Mouse (Mus musculus) neural tube, embryonic 14.5 days (tissue): ENCODE results near the gene Lrrc10b. TPM values are rescaled to one million over a fixed set of nuclear protein-coding genes. Genes with fewer than 3 reads are reported as not detected.

Source experiments
- ATAC-seq: fragments of 200-750 bp; cut with Nextera tagmentation; 2 replicates; pipeline ENCODE4 v1.8.0; 2017; ENCODE audit warnings: low read depth, mild to moderate bottlenecking, moderate TSS enrichment, moderate library complexity
- H3K27ac ChIP-seq: fragments of 300-500 bp; sonication (generic); 2 replicates; pipeline ENCODE4 v1.5.1; 2014; ENCODE audit warnings: low read depth, mild to moderate bottlenecking, control low read depth, low read length, moderate library complexity, mixed read lengths
- H3K27me3 ChIP-seq: fragments of 300-500 bp; sonication (generic); 2 replicates; pipeline ENCODE4 v1.6.1; 2014; ENCODE audit warnings: low read length; ENCODE audit not compliant: control insufficient read depth, insufficient read depth
- H3K36me3 ChIP-seq: fragments of 300-500 bp; sonication (generic); 2 replicates; pipeline ENCODE4 v1.6.1; 2014; ENCODE audit warnings: low read length, mixed read lengths; ENCODE audit not compliant: control insufficient read depth, insufficient read depth
- H3K4me1 ChIP-seq: fragments of 300-500 bp; sonication (generic); 2 replicates; pipeline ENCODE4 v1.6.1; 2014; ENCODE audit warnings: low read length; ENCODE audit not compliant: control insufficient read depth, insufficient read depth
- H3K4me2 ChIP-seq: fragments of 300-500 bp; sonication (generic); 2 replicates; pipeline ENCODE4 v1.6.1; 2014; ENCODE audit warnings: mild to moderate bottlenecking, low read depth, low read length, control low read depth
- H3K4me3 ChIP-seq: fragments of 300-500 bp; sonication (generic); 2 replicates; pipeline ENCODE4 v1.5.1; 2014; ENCODE audit warnings: low read depth, low read length, control low read depth, mixed read lengths
- H3K9ac ChIP-seq: fragments of 300-500 bp; sonication (generic); replicated peaks from 2 replicates; pipeline ENCODE4 v1.6.1; 2014; ENCODE audit warnings: low read depth, mild to moderate bottlenecking, control low read depth, low read length, mixed read lengths
- H3K9me3 ChIP-seq: fragments of 300-500 bp; sonication (generic); 2 replicates; pipeline ENCODE4 v1.6.1; 2016; ENCODE audit warnings: low read length; ENCODE audit not compliant: control insufficient read depth
- WGBS: fragments of 180-500 bp; shearing (Covaris S2); extraction: QIAGEN DNeasy Blood & Tissue Kit; methylation state at CpG from one replicate; pipeline ENCODE4 v1.1.7; 2014; 5-methylcytosine and 5-hydroxymethylcytosine counted together
- polyA plus RNA-seq: library from polyadenylated mRNA; unstranded; fragments of >200 nt; fragmentation: Nextera tagmentation; extraction: Ambion mirVana; gene quantifications from 2 replicates; pipeline ENCODE4 v1.2.1, GENCODE M21; 2014

Gene Lrrc10b
- polyA plus RNA-seq, 1 experiment from 2014 or later, result 0.75 TPM

- Histone ChIP-seq H3K9ac (no peak overlapping the region), H3K4me3 (no peak overlapping the region), H3K27me3 (no peaks in the 10 kb centered on the region), H3K27ac (no peak overlapping the region), H3K4me1 (no peaks in the 10 kb centered on the region; the same call in 1 of the 2 replicates), H3K36me3 (no peaks in the 10 kb centered on the region), H3K4me2 (no peak overlapping the region), H3K9me3 (no peaks in the 10 kb centered on the region)
- 81% methylated on average over 9 of the region's 9 CpGs for WGBS
- ATAC-seq, result no peak
Observed at GRCm38 (mm10) chr19:10433879-10434540, 23.3 kb downstream of the Lrrc10b start.

DNA sequence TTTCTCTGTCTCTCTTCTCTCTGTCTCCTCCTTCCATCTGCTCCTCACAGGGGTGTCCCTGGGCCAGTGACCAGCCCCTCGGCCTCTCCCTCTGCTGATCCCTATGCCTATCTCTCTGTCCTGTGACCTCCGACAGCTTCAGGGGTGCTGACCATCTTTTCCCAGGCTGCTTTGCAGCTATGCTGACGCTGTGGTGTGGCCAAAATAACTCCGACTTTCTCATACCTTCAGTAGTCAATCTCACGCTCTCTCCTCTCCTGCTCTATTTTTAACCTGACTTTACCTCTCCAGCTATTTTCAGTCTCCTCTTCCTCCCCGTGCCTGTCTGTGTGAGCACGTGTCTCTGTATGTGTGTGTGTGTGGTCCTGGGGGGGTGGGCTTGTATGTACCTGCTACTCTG is 24.0 kb downstream of the Lrrc10b start:
- no peak for ATAC-seq
- Histone ChIP-seq H3K9me3 (no peaks in the 10 kb centered on the region), H3K4me3 (no peak overlapping the region), H3K36me3 (no peaks in the 10 kb centered on the region), H3K27me3 (no peaks in the 10 kb centered on the region), H3K27ac (no peak overlapping the region), H3K9ac (no peak overlapping the region), H3K4me1 (no peaks in the 10 kb centered on the region; the same call in 1 of the 2 replicates), H3K4me2 (no peak overlapping the region)
- 84% methylated on average over 7 of the region's 7 CpGs for WGBS

- Histone ChIP-seq H3K4me2 (no peak overlapping the region), H3K27me3 (no peaks in the 10 kb centered on the region), H3K9me3 (no peaks in the 10 kb centered on the region), H3K27ac (no peak overlapping the region), H3K9ac (no peak overlapping the region), H3K4me3 (no peak overlapping the region), H3K4me1 (no peaks in the 10 kb centered on the region; the same call in 1 of the 2 replicates), H3K36me3 (no peaks in the 10 kb centered on the region)
- WGBS, result 60% methylated on average over 4 of the region's 4 CpGs
- ATAC-seq, result no peak
Observed at GRCm38 (mm10) chr19:10431841-10432240, 25.4 kb downstream of the Lrrc10b start.

DNA sequence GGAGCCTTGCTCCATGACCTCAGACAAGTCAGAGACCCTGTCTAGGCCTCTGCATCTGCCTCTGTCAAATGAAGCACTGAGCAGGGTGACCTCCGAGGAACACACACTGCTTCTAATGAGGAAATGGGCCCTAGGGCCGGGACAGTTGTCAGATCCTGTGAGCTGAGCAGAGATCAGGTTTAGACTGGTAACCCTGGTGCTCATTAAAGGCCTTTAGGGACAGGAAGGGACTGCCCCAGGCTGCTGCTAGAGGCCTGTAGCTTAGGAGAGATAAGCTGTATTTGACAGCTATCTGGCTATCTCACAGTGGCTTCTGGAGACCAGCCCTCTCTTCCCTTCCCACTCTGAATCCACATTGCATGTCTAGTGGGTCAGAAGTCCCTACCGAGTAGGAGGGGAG is 25.9 kb downstream of the Lrrc10b start:
- Histone ChIP-seq H3K4me2 (no peak overlapping the region), H3K9me3 (no peaks in the 10 kb centered on the region), H3K27me3 (no peaks in the 10 kb centered on the region), H3K27ac (no peak overlapping the region), H3K4me3 (no peak overlapping the region), H3K4me1 (no peaks in the 10 kb centered on the region; the same call in 1 of the 2 replicates), H3K36me3 (no peaks in the 10 kb centered on the region), H3K9ac (no peak overlapping the region)
- whole genome bisulfite sequencing, result 56% methylated on average over 3 of the region's 3 CpGs
- no peak for ATAC-seq

GRCm38 (mm10) chr19:10429371-10429770 is 27.9 kb downstream of the Lrrc10b start:
- WGBS, result 87% methylated on average over 8 of the region's 8 CpGs
- Histone ChIP-seq H3K27me3 (no peaks in the 10 kb centered on the region), H3K27ac (no peak overlapping the region), H3K9ac (no peak overlapping the region), H3K9me3 (no peaks in the 10 kb centered on the region), H3K4me1 (peaks cover 10% of the 10 kb centered on the region; the same call in 1 of the 2 replicates), H3K4me2 (no peak overlapping the region), H3K36me3 (no peaks in the 10 kb centered on the region), H3K4me3 (no peak overlapping the region)
- no peak for ATAC-seq

- no peak overlapping the region for H3K4me2 ChIP-seq
- no peak for ATAC-seq
- no peak overlapping the region for H3K27ac ChIP-seq
- peaks cover 12% of the 10 kb centered on the region; the same call in 1 of the 2 replicates for H3K4me1 ChIP-seq
- no peaks in the 10 kb centered on the region for H3K36me3 ChIP-seq
- H3K9ac ChIP-seq, result no peak overlapping the region
- no peaks in the 10 kb centered on the region for H3K27me3 ChIP-seq
- no peak overlapping the region for H3K4me3 ChIP-seq
- 55% methylated on average over 9 of the region's 9 CpGs for WGBS
- no peaks in the 10 kb centered on the region for H3K9me3 ChIP-seq
Observed at GRCm38 (mm10) chr19:10427431-10427830, 29.8 kb downstream of the Lrrc10b start.

GRCm38 (mm10) chr19:10426793-10427192 is 30.5 kb downstream of the Lrrc10b start:
- H3K9me3 ChIP-seq, result no peaks in the 10 kb centered on the region
- no peaks in the 10 kb centered on the region for H3K36me3 ChIP-seq
- ATAC-seq, result no peak
- H3K9ac ChIP-seq, result no peak overlapping the region
- 62% methylated on average over 6 of the region's 6 CpGs for WGBS
- no peak overlapping the region for H3K27ac ChIP-seq
- H3K4me1 ChIP-seq, result peaks cover 15% of the 10 kb centered on the region; the same call in 1 of the 2 replicates
- H3K27me3 ChIP-seq, result no peaks in the 10 kb centered on the region
- no peak overlapping the region for H3K4me3 ChIP-seq
- no peak overlapping the region for H3K4me2 ChIP-seq

DNA sequence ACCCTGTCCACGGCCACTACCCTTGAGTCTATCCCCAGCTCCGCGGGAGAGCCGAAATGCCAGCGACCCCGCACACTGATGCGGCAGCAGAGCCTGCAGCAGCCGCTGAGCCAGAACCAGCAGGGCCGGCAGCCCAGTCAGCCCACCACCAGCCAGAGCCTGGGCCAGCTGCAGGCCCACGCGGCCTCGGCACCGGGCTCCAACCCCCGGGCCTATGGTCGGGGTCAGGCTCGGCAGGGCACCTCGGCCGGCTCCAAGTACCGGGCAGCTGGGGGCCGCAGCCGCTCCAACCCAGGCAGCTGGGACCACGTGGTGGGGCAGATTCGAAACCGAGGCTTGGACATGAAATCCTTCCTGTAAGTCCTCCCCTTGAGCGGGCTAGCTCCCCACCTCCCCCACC is 31.0 kb downstream of the Lrrc10b start:
- H3K27ac ChIP-seq, result no peak overlapping the region
- H3K9me3 ChIP-seq, result no peaks in the 10 kb centered on the region
- no peaks in the 10 kb centered on the region for H3K36me3 ChIP-seq
- peak; percentile 9; the same call in 1 of the 2 replicates for ATAC-seq
- H3K4me1 ChIP-seq, result peaks cover 17% of the 10 kb centered on the region; the same call in 1 of the 2 replicates
- 36% methylated on average over 23 of the region's 25 CpGs for WGBS
- H3K4me2 ChIP-seq, result no peak overlapping the region
- H3K4me3 ChIP-seq, result no peak overlapping the region
- H3K9ac ChIP-seq, result 0 out of 2 replicates have a peak overlapping the region, but pooled peaks have one; percentile 4
- H3K27me3 ChIP-seq, result no peaks in the 10 kb centered on the region

- Histone ChIP-seq H3K4me2 (no peak overlapping the region), H3K27ac (no peak overlapping the region), H3K9me3 (no peaks in the 10 kb centered on the region), H3K9ac (0 out of 2 replicates have a peak overlapping the region, but pooled peaks have one; percentile 4), H3K4me1 (peaks cover 17% of the 10 kb centered on the region; the same call in 1 of the 2 replicates), H3K27me3 (no peaks in the 10 kb centered on the region), H3K4me3 (no peak overlapping the region), H3K36me3 (no peaks in the 10 kb centered on the region)
- peak; percentile 16; the same call in 1 of the 2 replicates for ATAC-seq
- WGBS, result 32% methylated on average over 13 of the region's 13 CpGs
Observed at GRCm38 (mm10) chr19:10425484-10426270, 31.6 kb downstream of the Lrrc10b start.
